Mouse (Mus musculus): ENCODE measurements around the gene Ttc5.

DNA sequence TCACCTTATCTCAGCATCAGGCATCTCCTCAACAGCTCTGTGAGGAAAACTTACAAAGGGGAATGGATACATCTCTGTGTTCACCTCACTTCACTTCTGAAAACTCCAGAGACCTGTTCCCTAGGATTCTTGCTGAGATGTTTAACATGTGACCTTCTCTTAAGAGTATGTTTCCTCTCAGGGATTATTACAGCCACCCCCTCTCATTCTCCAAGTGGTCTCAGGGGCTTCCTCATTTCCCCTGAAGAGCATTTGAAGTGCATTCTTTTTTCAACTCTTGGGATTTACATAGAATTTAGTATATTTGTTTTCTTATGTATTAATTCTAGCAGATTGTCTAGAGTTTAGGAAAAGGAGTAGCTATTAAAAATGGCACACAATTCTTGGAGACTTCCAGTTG lies 40.3 kb downstream of the Ttc5 start, which contains the start of gene Olfr749:
- TF ChIP-seq POLR2A (IDR thresholded peaks at IDR 0.05; ENCODE audit: insufficient read length, low read depth) (no peak), POLR2AphosphoS2 (IDR thresholded peaks at IDR 0.05; ENCODE audit: insufficient read length, low read depth) (no peak)
